Mouse (Mus musculus) ZHBTc4 (cell line): ENCODE results near the gene Ppm1h.

Experiments used
- DNase-seq: peaks from one replicate; pipeline ENCODE4 v3.0.0-alpha.2; 2011; ENCODE audit warnings: low read depth, low spot score

Gene Ppm1h

GRCm38 (mm10) chr10:122970188-122970587, 291.6 kb downstream of the Ppm1h start:
- no peak for DNase-seq

GRCm38 (mm10) chr10:122973241-122973640, 294.7 kb downstream of the Ppm1h start:
- DNase-seq, result no peak

GRCm38 (mm10) chr10:122976038-122976437, 297.5 kb downstream of the Ppm1h start:
- no peak for DNase-seq

- no peak for DNase-seq
Observed at GRCm38 (mm10) chr10:122979356-122979755, 300.8 kb downstream of the Ppm1h start.

GRCm38 (mm10) chr10:122980123-122980522, 301.6 kb downstream of the Ppm1h start:
- no peak for DNase-seq

GRCm38 (mm10) chr10:122982909-122983578, 304.5 kb downstream of the Ppm1h start:
- DNase-seq, result no peak

- no peak for DNase-seq
Observed at GRCm38 (mm10) chr10:122983579-122984530, 305.3 kb downstream of the Ppm1h start.

GRCm38 (mm10) chr10:122984531-122985251, 306.1 kb downstream of the Ppm1h start:
- DNase-seq, result no peak

- DNase-seq, result peak; percentile 74
Observed at GRCm38 (mm10) chr10:122985252-122985514, 306.6 kb downstream of the Ppm1h start.

- DNase-seq, result peak; percentile 85
Observed at GRCm38 (mm10) chr10:122985515-122986319, 307.2 kb downstream of the Ppm1h start.

GRCm38 (mm10) chr10:122986320-122987225, 308.0 kb downstream of the Ppm1h start:
- DNase-seq, result peak; percentile 74

GRCm38 (mm10) chr10:122987671-122988128, 309.1 kb downstream of the Ppm1h start:
- peak; percentile 71 for DNase-seq

GRCm38 (mm10) chr10:122988372-122988771, 309.8 kb downstream of the Ppm1h start:
- DNase-seq, result no peak

GRCm38 (mm10) chr10:122989916-122990315, 311.4 kb downstream of the Ppm1h start:
- DNase-seq, result no peak

- DNase-seq, result peak; percentile 49
Observed at GRCm38 (mm10) chr10:122990606-122991005, 312.0 kb downstream of the Ppm1h start.

- DNase-seq, result no peak
Observed at GRCm38 (mm10) chr10:122991053-122991452, 312.5 kb downstream of the Ppm1h start.

- no peak for DNase-seq
Observed at GRCm38 (mm10) chr10:122991648-122992047, 313.1 kb downstream of the Ppm1h start.

GRCm38 (mm10) chr10:122994402-122995107, 316.0 kb downstream of the Ppm1h start:
- DNase-seq, result no peak
